Mouse (Mus musculus) gastrocnemius, adult 8-10 months (tissue): ENCODE data around the gene Rrp1. TPM values are rescaled to one million over a fixed set of nuclear protein-coding genes. Genes with fewer than 3 reads are reported as not detected.

Experiments used
- DNase-seq, 2 experiments: peaks; one replicate each; pipeline ENCODE4 v3.0.0; 2022; ENCODE audit warnings: low spot score in 2 of 2
- total RNA-seq, 4 experiments: library from RNA; stranded (reverse); gene quantifications; 2 replicates each; pipeline ENCODE4 v1.2.4; 2022

The Rrp1 gene
- total RNA-seq, result 10 to 100 TPM; 54.6 to 63.3 (median 59.5) TPM

DNA sequence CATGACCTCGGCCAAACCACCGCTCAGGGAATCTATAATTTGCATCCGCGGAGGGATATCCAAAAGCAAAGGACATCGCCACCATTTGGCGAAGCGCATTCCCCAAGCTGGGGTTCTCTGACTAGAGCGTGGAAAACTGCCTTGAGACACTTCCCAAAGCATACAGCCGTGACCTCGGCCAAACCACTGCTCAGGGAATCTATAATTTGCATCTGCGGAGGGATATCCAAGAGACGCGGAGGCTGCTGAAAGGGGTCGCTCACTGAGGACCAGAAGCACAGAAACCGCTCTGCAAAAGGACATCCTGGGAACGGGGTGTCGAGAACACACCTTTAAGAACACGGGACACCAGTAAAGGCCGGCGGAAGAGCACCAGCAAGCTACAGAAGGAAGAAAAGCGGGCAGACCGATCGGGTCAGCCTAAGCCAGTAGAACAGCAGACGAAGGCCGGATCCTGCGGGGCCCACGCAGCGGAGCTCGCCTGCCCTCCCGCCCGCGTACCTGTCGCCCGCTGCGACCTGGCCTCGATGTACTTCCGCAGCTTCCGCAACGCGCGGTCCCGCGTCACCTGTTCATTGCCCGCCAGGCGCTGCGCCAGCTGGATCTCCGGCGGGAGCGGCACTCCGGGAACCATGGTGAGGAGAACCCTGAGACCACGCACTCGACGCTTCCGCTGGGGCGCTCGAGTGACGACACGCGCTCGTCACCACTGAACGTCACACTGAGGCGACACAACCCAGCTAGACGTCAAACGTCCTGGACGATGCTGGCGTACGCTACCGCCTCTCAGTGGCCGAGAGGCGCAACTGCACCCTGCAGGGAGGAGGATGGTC lies at the start of gene Rrp1:
Rrp1 (minus strand) TSS at position 725 of the 833 bp plus-strand sequence.
- DNase-seq, result peak; percentile 80 to 82

DNA sequence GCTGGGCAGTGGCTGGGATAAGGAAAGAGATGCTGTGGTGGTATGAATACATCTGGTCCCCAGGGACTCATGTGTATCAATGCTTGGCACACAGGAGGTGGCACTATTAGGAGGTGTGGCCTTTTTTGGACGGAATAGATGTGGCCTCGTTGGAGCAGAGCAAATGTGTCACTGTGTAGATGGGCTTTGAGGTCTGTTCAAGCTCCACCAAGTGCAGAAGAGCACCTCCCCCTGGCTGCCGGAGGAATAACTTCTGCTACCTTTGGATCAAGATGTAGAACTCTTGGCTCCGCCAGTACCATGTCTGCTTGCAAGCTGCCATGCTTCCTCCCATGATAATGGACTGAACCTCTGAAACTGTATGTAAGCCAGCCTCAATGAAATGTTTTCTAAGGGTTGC lies 48.9 kb upstream of the Rrp1 start:
- DNase-seq, result no peak

DNA sequence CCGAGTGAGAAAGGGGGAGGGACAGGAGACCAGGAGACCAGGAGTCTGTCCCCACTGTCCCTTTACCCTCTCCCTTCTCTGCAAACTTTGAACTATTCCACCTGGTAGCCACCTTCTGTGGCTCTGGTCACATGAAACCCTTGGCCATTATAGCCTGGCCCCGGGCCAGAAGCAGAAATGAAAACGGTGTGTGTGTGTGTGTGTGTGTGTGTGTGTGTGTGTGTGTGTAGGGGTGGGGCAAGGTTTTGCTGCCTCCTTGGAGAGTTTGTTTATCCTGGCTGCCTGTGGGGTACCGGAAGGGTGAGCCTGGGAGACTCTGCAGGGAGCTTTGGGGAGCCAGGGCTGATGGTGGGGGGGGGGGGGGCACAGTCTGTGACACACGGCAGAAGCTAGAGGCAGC lies 47.6 kb upstream of the Rrp1 start:
- no peak for DNase-seq

DNA sequence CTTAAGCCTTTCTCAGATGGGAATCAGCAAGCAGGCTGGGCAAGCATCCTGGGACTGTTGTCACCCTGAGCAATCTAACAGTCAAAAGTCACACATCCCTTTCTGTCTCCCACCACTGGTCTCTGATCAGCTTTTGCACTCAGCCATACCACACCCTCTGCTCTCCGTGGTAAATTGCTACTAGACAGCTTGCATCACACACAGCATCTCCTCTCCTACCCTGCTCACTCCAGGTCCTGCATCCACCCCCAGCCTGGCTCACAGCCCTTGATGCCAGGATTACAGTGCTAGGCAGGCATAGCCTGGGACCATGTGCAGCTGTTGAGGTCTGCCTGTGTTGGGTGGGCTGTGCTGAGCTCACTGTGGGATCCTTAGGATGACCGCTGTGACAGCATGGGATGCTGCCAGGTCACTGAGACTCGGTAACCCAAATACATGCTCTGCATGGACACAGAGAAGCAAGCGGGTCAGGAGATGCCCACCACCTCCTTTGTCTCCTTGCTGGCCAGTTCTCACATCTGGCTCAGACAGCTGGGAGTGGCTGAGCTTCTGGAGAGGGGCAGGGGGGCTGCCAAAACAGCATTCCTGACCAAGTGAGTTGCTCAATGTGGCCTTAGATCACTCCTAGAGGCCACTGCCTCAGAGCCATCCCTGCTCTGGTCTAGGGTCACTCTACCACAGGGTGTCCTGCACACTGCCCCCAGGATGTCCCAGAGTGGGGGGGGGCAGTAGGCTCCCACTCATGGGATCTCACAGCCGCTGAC lies 45.7 kb upstream of the Rrp1 start:
- peak in 1 of 2 experiments; percentile 51 for DNase-seq

DNA sequence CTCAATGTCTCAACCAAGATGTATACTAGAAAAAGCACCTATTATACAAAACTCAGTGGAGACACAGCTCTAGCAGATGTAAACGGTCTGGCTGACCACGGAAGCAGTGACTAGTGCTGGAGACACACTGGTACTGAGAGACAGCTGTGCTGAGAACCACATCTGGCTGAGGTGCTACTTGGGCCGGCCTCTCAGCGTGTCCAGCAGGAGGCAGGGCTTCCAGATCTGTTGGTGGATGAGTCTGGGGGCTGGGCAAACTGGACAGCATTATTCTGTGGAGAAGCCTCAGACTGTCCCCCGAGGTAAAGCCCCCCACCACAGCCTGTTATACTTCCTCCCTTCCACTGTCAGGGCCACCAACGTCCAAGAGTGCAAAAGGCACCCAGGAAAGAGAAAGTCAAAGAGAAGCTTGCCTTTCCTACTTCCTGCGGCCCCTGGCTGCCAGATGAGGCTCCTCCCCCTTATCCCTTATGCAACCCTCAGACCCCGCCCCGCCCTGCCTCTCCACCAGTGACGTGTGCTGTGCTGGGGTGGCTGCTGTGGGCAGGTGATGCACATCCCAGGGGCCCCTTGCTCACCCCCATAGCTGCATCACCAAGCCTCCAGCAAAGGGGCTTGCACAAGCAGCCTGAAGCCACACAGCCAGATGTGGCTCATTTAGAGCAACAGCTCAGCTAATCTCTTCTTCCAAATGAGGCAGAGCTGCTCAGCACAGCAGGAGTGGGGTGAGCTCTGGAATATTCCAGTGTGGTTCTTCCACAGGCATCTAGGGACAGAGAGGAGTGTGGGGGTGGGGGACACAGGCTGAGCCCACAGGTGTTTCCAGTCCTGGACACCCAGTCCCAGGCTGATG lies 44.9 kb upstream of the Rrp1 start:
- DNase-seq, result peak; percentile 69 to 72

DNA sequence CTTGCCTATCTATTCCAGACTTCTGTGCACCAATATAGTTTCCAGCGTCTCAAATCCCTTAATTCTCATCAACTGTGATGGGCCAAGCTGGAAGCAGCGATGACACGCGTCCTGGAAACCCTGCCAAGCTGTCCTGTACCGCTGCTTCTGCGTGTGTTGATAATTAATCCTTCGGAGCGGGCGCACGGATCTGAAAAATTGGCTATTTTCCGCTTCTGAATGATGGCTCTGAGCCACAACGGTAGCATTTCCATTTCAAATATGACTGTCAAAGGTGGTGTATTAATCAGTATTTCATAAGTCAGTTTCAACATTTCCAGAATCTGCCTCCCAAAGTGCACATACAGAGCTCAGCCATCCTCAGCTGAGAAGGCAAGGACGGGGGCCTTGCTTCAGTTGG lies 43.9 kb upstream of the Rrp1 start:
- DNase-seq, result no peak

DNA sequence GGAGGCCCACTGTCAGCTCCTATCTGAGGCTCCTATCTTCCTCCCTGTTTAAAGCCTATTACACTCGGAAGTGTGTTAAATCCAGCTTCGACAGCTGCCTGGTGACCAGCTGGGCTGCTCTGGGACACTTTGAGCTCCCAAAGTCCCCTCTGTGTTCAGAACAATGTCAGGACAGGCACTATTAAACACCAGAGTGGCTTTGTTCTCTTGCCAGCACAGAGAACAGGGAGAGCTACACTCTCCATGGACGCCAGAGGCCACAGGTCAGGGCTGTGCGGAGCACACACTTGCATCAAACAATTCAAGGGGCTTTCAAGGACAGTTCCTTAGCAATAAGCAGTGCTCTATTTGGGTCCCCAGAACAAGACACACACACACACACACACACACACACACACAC lies 39.8 kb upstream of the Rrp1 start:
- no peak for DNase-seq

DNA sequence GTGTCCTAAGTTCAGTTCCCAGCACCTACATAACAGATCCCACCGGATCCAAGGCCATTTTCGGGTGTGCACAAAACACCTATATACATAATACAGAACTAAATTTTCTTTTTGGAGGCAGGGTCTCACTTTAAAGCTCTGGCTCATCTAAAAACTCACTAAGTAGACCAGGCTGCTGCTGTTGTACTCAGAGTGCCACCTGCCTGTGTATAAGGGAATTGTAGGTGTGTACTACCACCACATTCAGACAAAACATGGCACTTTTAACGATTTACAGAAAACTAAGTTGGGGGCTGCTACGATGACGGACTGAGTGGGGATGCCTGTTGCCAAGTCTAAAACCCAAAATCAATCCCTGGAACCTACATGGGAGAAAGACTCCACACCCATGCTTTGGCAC lies 37.9 kb upstream of the Rrp1 start:
- no peak for DNase-seq

DNA sequence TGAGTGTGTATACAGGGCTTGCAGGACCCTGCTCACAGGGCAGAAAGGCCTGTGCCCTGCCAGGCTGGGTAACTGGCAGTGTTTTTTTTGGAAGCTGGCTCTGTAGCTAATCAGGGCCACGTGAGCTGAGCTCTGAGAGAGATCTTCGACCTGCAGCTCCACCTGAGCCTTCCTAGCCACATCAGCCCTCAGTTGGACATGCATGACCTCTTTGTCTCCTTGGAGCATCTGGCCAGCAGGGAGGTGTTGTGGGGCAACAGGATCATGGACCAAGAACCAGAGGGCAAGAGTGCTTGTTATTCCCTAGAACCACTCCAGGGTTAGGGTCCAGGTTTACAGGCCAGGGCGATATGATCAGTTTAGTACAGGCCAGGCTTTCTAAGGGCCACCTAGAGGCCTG lies 34.6 kb upstream of the Rrp1 start:
- no peak for DNase-seq

DNA sequence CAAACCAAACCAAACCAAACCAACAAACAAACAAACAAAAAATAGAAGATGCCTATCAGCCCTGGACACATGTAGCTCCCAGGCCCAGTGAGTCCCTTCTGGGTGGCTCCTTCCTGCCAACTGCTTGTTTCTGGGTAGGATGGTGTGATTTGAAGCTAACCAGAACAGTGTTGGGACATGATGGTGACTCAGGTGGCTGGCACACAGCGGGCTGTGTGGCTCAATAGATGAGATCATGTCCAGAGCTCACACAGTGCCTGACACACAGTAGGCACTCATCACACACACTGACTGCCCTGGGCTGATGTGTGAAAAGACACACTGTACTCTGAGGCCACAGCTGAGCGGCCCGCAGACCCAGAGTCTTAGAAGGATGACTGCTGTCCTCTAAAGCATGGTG lies 33.4 kb upstream of the Rrp1 start:
- no peak for DNase-seq

DNA sequence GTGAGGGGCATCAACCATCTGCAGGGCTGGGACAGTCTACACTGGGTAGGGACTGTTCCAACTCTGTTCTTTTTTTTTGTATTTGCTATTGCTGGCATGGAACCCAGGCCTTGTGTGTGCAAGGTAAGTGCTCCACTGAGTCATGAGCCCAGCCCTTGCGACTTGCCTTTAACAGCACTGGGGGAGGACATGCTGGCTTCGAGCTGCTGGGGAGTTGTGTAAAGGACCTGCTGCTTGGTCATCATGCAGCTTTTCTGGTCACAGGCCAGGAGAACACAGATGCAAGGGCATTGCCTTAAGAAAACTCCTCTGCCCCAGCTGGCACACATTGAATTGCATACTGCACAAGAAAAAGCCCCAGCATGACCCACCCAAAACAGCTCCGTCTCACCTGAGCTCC lies 29.4 kb upstream of the Rrp1 start:
- no peak for DNase-seq

DNA sequence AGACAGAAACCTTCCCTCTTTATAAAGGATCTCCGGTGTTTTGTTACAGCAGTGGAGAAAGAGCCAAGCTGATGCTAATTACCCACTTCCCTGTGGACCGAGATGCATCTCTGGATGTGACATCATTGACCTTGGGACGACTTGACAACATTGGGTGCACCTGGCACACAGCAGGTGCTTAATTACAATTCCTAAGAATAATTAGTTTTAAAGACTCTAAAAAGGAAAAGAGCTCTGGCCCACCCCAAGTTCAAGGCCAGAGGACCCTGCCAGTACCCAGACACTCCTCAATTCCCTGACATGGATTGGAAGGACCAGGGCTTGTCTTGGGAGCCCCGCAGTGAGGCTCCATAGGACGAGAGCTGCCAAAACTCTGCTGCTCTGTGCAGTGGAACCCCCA lies 28.8 kb upstream of the Rrp1 start:
- no peak for DNase-seq

DNA sequence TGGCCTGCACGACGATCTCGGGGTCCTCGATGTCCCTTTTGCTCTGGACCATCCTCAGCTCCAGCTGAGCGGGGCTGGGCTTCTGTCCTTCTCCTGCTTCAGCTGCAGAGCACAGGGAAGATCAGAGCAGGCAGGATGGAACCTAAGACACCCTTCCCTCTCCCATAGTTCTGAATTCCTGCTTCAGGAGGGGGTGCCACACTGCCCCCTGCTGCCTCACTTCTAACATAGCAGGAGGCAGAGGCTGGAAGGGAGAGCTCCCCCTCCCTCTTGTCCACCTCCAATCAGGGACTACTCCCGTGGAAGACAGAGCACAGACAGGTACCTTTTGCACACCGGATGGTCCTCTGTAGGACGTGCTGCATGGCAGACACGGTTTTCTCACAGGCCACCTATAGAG lies 28.0 kb upstream of the Rrp1 start:
- no peak for DNase-seq

DNA sequence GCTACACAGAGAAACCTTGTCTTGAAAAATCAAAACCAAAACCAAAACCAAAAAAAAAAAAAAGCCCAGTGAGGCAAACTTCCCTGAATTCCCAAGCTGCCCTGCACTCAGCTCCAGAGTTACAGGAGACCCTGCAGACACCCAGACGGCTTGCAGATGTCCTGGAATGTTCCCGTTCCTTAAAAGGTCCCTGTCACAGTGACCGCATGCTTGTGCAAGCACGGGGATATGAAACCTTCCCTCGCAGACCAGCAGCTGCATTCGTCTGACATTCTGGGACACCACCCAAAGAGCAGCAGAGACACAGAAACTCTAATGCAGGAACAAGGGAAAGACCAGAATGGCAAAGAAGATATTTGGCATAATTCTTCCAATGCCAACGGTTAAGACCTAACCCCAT lies 27.1 kb upstream of the Rrp1 start:
- DNase-seq, result no peak

DNA sequence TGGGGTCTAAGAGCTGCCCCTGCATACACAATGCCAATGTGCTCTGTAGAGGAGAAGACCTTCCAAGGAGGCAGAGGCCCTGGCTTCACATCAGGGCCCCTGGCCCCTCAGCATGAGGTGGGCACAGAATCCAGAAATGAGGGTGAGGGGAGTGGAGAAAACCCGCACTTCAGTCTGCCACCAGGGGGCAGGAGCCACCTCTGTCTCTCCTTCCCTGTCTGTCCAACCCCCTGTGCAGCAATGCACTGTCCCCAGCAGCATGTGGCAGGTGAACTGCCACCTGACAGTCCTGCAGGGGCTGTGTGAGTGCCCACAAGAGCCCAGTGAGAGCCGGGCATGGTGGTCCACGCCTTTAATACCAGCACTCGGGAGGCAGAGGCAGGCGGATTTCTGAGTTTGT lies 26.7 kb upstream of the Rrp1 start:
- DNase-seq, result no peak

DNA sequence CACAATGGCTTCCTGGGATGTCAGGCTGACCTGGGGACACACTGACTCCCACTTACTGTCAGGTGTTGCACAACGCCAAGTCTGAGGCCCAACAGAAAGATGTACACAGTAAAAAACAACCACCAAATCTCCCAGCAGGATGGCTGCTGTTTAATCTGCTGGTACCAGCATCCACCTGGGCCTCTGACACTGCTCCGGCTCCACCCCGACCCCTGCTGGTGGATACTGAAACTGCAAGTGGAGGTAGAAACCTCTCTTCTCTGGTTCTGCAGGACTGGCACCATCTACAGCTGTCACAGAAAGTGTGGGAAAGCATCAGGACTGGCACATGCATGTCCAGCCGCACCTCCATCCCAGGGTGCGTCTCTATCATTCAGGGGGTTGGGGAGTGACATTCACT lies 25.3 kb upstream of the Rrp1 start:
- DNase-seq, result peak in 1 of 2 experiments; percentile 40

DNA sequence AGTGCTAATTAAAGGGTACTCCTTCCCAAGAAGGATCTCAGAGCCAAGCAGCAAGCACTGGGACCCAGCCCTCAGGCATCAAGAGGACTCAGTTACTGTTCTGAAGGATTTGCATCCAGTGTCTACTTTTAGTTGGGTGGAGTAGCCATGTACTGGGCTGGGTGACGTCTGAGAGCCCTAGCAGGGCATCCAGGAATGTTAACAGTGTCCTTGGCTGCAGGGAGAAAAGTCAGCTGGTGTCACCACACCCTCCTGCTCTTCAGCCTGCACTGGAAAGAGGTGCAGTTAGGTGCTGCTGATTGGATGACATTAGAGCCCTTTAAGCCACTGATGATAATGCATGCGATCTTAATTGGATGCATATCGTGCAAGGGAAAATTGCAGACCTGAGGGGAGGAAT lies 20.0 kb upstream of the Rrp1 start:
- no peak for DNase-seq

DNA sequence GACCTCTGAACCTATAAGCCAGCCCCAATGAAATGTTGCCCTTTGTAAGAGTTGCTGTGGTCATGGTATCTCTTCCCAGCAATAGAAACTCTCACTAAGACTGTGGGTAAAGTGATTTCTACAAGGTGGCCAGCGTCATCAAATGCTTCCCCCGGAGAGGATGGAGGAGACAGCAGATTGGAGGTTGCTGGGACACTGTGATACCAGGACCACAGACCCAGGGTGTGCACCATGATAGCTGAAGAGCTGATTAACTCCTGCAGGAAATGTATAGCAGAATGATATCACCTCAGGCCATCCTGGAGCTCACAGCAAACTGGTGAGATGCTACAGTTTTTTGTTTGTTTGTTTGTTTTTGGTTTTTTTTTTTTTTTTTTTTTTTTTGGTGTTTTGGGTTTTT lies 16.9 kb upstream of the Rrp1 start:
- no peak for DNase-seq

DNA sequence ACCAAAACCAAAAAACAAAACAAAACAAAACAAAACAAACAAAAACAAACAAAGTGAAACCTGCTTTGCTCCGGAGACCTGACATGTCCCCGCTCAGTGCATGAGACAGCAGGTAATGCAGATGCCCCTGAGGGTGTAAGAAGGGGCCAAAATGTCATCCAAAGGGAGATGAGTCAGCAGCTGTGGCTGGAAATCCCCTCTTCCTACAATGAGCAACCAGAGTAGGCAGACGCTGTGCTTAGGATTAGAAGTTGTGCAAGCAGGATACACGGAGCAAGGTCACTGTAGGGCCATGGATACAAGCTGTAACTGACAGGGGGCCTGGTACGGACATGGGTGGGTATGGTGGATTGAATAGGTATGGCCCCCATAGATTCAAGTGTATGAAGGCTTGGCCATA lies 16.3 kb upstream of the Rrp1 start:
- DNase-seq, result no peak

DNA sequence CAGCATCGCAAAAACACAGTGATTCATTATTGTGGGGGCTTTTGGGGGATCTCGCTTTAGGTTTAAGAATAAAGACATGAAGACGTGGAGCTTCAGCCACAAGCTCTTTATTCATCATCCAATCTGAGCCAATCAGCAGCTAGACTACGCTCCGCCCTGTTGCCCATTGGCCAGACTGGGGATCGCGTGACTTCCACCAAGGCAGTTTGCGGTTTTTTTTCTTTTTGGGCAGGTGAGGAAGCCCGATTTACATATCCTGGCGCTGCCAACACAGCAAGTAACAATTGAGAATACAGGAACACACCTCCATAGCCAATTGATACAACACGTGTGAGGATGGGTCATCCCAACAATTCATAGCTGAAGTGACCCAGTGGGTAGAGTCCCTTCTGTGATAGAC lies 15.2 kb upstream of the Rrp1 start:
- DNase-seq, result no peak

DNA sequence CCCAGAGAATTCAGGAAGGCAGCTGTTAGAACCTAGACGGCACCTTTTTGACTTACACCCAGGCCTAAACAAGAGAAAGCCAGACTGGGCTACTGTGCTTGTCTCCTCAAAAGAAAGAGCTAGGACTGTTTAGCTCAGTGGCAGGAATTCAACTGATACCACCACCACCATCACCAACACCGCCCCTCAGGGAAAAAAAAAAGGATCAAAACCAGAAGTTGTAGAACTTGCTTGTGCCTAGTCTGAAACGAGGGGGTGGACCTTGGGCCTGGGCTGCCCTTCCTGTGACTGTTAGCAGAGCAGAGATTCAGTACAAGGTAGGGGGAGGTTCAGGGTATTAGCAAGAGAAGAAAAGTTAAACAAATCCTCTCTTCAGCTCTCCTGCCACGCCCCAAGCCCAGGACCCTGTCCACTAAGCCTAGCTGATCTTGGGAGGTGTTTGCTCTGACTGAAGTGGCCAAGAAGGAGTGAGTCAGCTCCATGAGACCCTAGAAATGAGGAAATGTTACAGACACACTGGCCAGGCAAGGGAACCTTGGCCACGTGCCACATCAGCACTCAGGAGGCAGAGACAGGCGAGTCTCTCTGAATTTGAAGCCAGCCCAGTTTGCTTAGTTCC lies 13.4 kb upstream of the Rrp1 start:
- DNase-seq, result no peak
